Mouse (Mus musculus): ENCODE data around the gene Rbm38.

Gene Rbm38

GRCm38 (mm10) chr2:173037347-173037746 lies 17.0 kb downstream of the Rbm38 start:
- DNase-seq (ENCODE audit: low spot score): no peak

- DNase-seq (ENCODE audit: low spot score): peak; percentile 62
Observed at GRCm38 (mm10) chr2:173037827-173038607, 17.7 kb downstream of the Rbm38 start.

- DNase-seq (ENCODE audit: low spot score): no peak
Observed at GRCm38 (mm10) chr2:173039041-173039440, 18.7 kb downstream of the Rbm38 start.

- DNase-seq (ENCODE audit: low spot score): no peak
Observed at GRCm38 (mm10) chr2:173040803-173041202, 20.5 kb downstream of the Rbm38 start.

GRCm38 (mm10) chr2:173041242-173041641 lies 20.9 kb downstream of the Rbm38 start:
- no peak for DNase-seq (ENCODE audit: low spot score)

- no peak for DNase-seq (ENCODE audit: low spot score)
Observed at GRCm38 (mm10) chr2:173041893-173042292, 21.6 kb downstream of the Rbm38 start.

GRCm38 (mm10) chr2:173042504-173043162 lies 22.3 kb downstream of the Rbm38 start:
- no peak for DNase-seq (ENCODE audit: low spot score)

GRCm38 (mm10) chr2:173044198-173044970 lies 24.1 kb downstream of the Rbm38 start:
- DNase-seq (ENCODE audit: low spot score): no peak

GRCm38 (mm10) chr2:173046582-173047297 lies 26.4 kb downstream of the Rbm38 start:
- DNase-seq (ENCODE audit: low spot score): peak; percentile 79

GRCm38 (mm10) chr2:173047471-173047870 lies 27.2 kb downstream of the Rbm38 start:
- no peak for DNase-seq (ENCODE audit: low spot score)

GRCm38 (mm10) chr2:173048041-173048745 lies 27.9 kb downstream of the Rbm38 start:
- no peak for DNase-seq (ENCODE audit: low spot score)

- DNase-seq (ENCODE audit: low spot score): no peak
Observed at GRCm38 (mm10) chr2:173049231-173049630, 28.9 kb downstream of the Rbm38 start.

- DNase-seq (ENCODE audit: low spot score): no peak
Observed at GRCm38 (mm10) chr2:173049817-173050216, 29.5 kb downstream of the Rbm38 start.

- DNase-seq (ENCODE audit: low spot score): no peak
Observed at GRCm38 (mm10) chr2:173050604-173051382, 30.5 kb downstream of the Rbm38 start.

- no peak for DNase-seq (ENCODE audit: low spot score)
Observed at GRCm38 (mm10) chr2:173052881-173053280, 32.6 kb downstream of the Rbm38 start.

GRCm38 (mm10) chr2:173053846-173054245 lies 33.5 kb downstream of the Rbm38 start:
- DNase-seq (ENCODE audit: low spot score): peak; percentile 81

- peak; percentile 56 for DNase-seq (ENCODE audit: low spot score)
Observed at GRCm38 (mm10) chr2:173056303-173056881, 36.1 kb downstream of the Rbm38 start.

GRCm38 (mm10) chr2:173056882-173057315 lies 36.6 kb downstream of the Rbm38 start:
- no peak for DNase-seq (ENCODE audit: low spot score)

GRCm38 (mm10) chr2:173057623-173058022 lies 37.3 kb downstream of the Rbm38 start:
- no peak for DNase-seq (ENCODE audit: low spot score)

- no peak for DNase-seq (ENCODE audit: low spot score)
Observed at GRCm38 (mm10) chr2:173058263-173058662, 38.0 kb downstream of the Rbm38 start.
